Mouse (Mus musculus): ENCODE results near the gene Gm5795. TPM values are rescaled to one million over a fixed set of nuclear protein-coding genes. Genes with fewer than 3 reads are reported as not detected.

Gene Gm5795
- not detected in 4 replicates for total RNA-seq (2023; ENCODE audit: inconsistent age)

DNA sequence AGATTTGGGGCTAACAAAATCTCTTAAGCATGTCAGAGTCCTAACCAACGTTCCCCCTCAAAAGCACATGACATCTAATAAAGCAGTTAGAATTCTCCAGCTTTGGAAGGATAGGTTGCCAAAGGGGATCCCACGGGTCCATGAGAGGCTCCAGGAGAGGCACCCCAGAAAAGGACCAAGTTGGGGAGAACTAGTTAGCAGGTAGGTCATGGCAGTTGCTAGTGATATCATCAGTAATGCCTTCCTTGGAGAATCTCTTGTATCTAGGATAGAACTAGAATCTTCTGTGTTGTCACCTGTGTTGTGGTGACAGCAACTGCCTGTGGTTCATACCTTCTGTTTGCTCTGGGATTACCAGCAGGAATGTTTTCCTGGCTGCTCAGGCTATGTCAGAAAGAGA is at the start of gene Gm5795:
Gene Gm5795, plus strand, starts transcription at position 301 of the 400 bp plus-strand sequence.

DNA sequence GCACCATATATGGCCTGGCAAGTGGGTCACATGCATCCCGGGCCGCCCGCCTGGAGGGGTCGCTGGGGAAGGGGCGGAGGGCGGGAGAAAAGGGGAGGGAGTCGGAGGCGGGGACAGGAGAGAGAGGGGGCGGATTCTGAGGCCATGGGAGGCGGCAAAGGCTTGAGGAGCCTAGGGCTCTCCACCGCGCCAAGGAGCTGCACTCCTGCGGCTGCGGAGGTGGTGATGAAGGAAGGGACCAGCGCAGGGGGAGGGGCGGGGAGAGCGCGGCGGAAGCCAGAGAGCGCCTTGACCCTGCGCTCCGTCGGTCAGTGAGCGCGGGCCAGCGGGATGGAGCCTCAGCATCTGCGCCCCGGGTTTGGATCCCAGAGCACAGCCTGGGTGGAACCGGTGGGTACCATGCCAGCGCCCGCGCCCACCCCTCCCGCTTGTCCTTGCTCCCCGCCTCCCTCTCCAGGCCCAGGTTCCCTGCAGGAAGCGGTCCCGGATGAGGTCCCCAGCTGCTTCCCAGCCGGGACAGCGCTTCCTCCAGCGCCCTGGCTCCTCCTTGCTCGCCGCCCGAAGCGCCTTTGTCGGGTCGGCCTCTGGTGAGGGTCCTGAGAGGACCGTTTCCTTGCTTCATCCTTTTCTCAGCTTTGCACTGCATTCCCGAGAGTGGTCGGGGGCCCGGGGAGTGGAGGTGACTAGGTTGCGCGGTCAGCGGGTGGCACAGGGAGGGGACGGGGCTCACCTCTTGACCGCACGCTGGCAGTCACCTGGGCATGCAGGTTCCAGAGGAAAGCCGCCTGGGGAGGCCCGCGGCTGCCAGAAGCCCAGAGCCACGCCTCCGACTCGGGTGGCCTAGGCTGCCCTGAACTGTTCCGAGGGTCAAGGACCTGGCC is 20.5 kb downstream of the Gm5795 start, which contains the start of gene D830030K20Rik:
Gene D830030K20Rik, plus strand, starts transcription at position 217 of the 881 bp plus-strand sequence.

Other genes starting within 250 kb of the Gm5795 start
- gene Gm2888, start 158.3 kb upstream of the Gm5795 start, total RNA-seq (2023; ENCODE audit: inconsistent age): not detected in 4 replicates
- gene Gm2897, start 139.0 kb upstream of the Gm5795 start, total RNA-seq (2023; ENCODE audit: inconsistent age): not detected in 4 replicates
- not detected in 4 replicates for gene Gm10340, start 54.3 kb upstream of the Gm5795 start, total RNA-seq (2023; ENCODE audit: inconsistent age)
- gene D830030K20Rik, start 20.2 kb downstream of the Gm5795 start, total RNA-seq (2023; ENCODE audit: inconsistent age): not detected in 4 replicates
- gene Gm2956, start 144.4 kb downstream of the Gm5795 start, total RNA-seq (2023; ENCODE audit: inconsistent age): not detected in 4 replicates
- not detected in 4 replicates for gene Gm10413, start 206.8 kb downstream of the Gm5795 start, total RNA-seq (2023; ENCODE audit: inconsistent age)
- gene Gm10409, start 224.4 kb downstream of the Gm5795 start, total RNA-seq (2023; ENCODE audit: inconsistent age): not detected in 4 replicates
- gene Gm3005, start 239.8 kb downstream of the Gm5795 start, total RNA-seq (2023; ENCODE audit: inconsistent age): not detected in 4 replicates